Mouse (Mus musculus) hindbrain, embryonic 14.5 days (tissue): ENCODE results near the gene Prx. TPM values are rescaled to one million over a fixed set of nuclear protein-coding genes. Genes with fewer than 3 reads are reported as not detected.

Experiments
- ATAC-seq: fragments of 200-750 bp; cut with Nextera tagmentation; 2 replicates; pipeline ENCODE4 v1.8.0; 2017; ENCODE audit warnings: moderate number of reproducible peaks, mild to moderate bottlenecking, moderate TSS enrichment, moderate library complexity; ENCODE audit not compliant: low FRiP score
- DNase-seq: peaks from one replicate; pipeline ENCODE4 v3.0.0-alpha.2; 2015; ENCODE audit warnings: low spot score
- H3K27ac ChIP-seq: fragments of 300-500 bp; sonication (generic); 2 replicates; pipeline ENCODE4 v1.5.1; 2014; ENCODE audit warnings: mild to moderate bottlenecking, moderate library complexity
- H3K27me3 ChIP-seq: fragments of 300-500 bp; sonication (generic); 2 replicates; pipeline ENCODE4 v1.6.1; 2014; ENCODE audit warnings: mild to moderate bottlenecking, low read length, mixed read lengths; ENCODE audit not compliant: control insufficient read depth, insufficient read depth
- H3K36me3 ChIP-seq: fragments of 300-500 bp; sonication (generic); replicated peaks from 2 replicates; pipeline ENCODE4 v1.6.1; 2014; ENCODE audit not compliant: control insufficient read depth, insufficient read depth
- H3K4me1 ChIP-seq: fragments of 300-500 bp; sonication (generic); replicated peaks from 2 replicates; pipeline ENCODE4 v1.6.1; 2014; ENCODE audit warnings: antibody characterized with exemption, low read length, mixed read lengths; ENCODE audit not compliant: control insufficient read depth, insufficient read depth
- H3K4me2 ChIP-seq: fragments of 300-500 bp; sonication (generic); replicated peaks from 2 replicates; pipeline ENCODE4 v1.6.1; 2014; ENCODE audit warnings: mild to moderate bottlenecking, moderate library complexity
- H3K4me3 ChIP-seq: fragments of 300-500 bp; sonication (generic); replicated peaks from 2 replicates; pipeline ENCODE4 v1.5.1; 2014; ENCODE audit warnings: mild to moderate bottlenecking, low read length
- H3K9ac ChIP-seq: fragments of 300-500 bp; sonication (generic); 2 replicates; pipeline ENCODE4 v1.6.1; 2014
- H3K9me3 ChIP-seq: fragments of 300-500 bp; sonication (generic); 2 replicates; pipeline ENCODE4 v1.6.1; 2016; ENCODE audit warnings: low read length; ENCODE audit not compliant: control insufficient read depth
- WGBS: fragments of 180-500 bp; shearing (Covaris S2); extraction: QIAGEN DNeasy Blood & Tissue Kit; methylation state at CpG from one replicate; pipeline ENCODE4 v1.1.7; 2014; 5-methylcytosine and 5-hydroxymethylcytosine counted together
- polyA plus RNA-seq: library from polyadenylated mRNA; unstranded; fragments of >200 nt; fragmentation: Nextera tagmentation; extraction: Ambion mirVana; gene quantifications from 2 replicates; pipeline ENCODE4 v1.2.1, GENCODE M21; 2014

The Prx gene
- polyA plus RNA-seq, 1 experiment from 2014 or later: 0.50 TPM

- H3K4me3 ChIP-seq: no peak overlapping the region
- peaks cover 50% of the 10 kb centered on the region for H3K36me3 ChIP-seq
- no peaks in the 10 kb centered on the region for H3K9me3 ChIP-seq
- no peak overlapping the region for H3K4me2 ChIP-seq
- no peak overlapping the region for H3K9ac ChIP-seq
- H3K27me3 ChIP-seq: no peaks in the 10 kb centered on the region
- DNase-seq (no peak), ATAC-seq (no peak)
- WGBS: 84% methylated on average over 2 of the region's 2 CpGs
- H3K4me1 ChIP-seq: peaks cover 10% of the 10 kb centered on the region
- H3K27ac ChIP-seq: no peak overlapping the region
These were observed 41.4 kb downstream of the Prx start for GRCm38 (mm10) chr7:27540521-27540920.

- Histone ChIP-seq H3K9ac (no peak overlapping the region), H3K27me3 (no peaks in the 10 kb centered on the region), H3K4me3 (no peak overlapping the region), H3K36me3 (peaks cover 46% of the 10 kb centered on the region), H3K9me3 (no peaks in the 10 kb centered on the region), H3K4me2 (no peak overlapping the region), H3K27ac (no peak overlapping the region), H3K4me1 (peaks cover 10% of the 10 kb centered on the region)
- ATAC-seq (no peak; the same call in none of the 2 replicates), DNase-seq (no peak)
- 93% methylated on average over 6 of the region's 6 CpGs for WGBS
These were observed 41.8 kb downstream of the Prx start for GRCm38 (mm10) chr7:27540935-27541334.

- peak overlapping the region; percentile 67 for H3K4me3 ChIP-seq
- WGBS: 59% methylated on average over 16 of the region's 16 CpGs
These were observed 42.3 kb downstream of the Prx start for GRCm38 (mm10) chr7:27541431-27541830.

GRCm38 (mm10) chr7:27541922-27542321, 42.8 kb downstream of the Prx start:
- H3K27ac ChIP-seq: no peak overlapping the region
- ATAC-seq: no peak
- peak overlapping the region; percentile 96 for H3K4me2 ChIP-seq
- 67% methylated on average over 5 of the region's 5 CpGs for WGBS
- peak overlapping the region; percentile 82 for H3K9ac ChIP-seq
- H3K4me1 ChIP-seq: peaks cover 10% of the 10 kb centered on the region
- no peaks in the 10 kb centered on the region for H3K27me3 ChIP-seq
- H3K36me3 ChIP-seq: peaks cover 36% of the 10 kb centered on the region
- H3K9me3 ChIP-seq: no peaks in the 10 kb centered on the region
- peak overlapping the region; percentile 67 for H3K4me3 ChIP-seq
- no peak for DNase-seq

More at GRCm38 (mm10) chr7:27541431-27541830, 42.3 kb downstream of the Prx start:
- peak overlapping the region; percentile 96 for H3K4me2 ChIP-seq
- DNase-seq: peak; percentile 63
- peaks cover 10% of the 10 kb centered on the region for H3K4me1 ChIP-seq
- ATAC-seq: peak; percentile 43
- H3K9ac ChIP-seq: peak overlapping the region; percentile 82
- no peaks in the 10 kb centered on the region for H3K27me3 ChIP-seq
- H3K27ac ChIP-seq: no peak overlapping the region
- H3K9me3 ChIP-seq: no peaks in the 10 kb centered on the region
- peaks cover 41% of the 10 kb centered on the region for H3K36me3 ChIP-seq

GRCm38 (mm10) chr7:27542392-27543033, 43.4 kb downstream of the Prx start:
- H3K27ac ChIP-seq: peak overlapping the region; percentile 59
- no peaks in the 10 kb centered on the region for H3K27me3 ChIP-seq
- peak; percentile 94 for ATAC-seq
- peak overlapping the region; percentile 96 for H3K4me2 ChIP-seq
- peak; percentile 83 for DNase-seq
- H3K4me3 ChIP-seq: peak overlapping the region; percentile 67
- H3K4me1 ChIP-seq: peaks cover 10% of the 10 kb centered on the region
- no peaks in the 10 kb centered on the region for H3K9me3 ChIP-seq
- H3K36me3 ChIP-seq: peaks cover 30% of the 10 kb centered on the region
- WGBS: 3% methylated on average over 30 of the region's 30 CpGs
- peak overlapping the region; percentile 82 for H3K9ac ChIP-seq

- Histone ChIP-seq H3K4me2 (peak overlapping the region; percentile 96), H3K4me3 (peak overlapping the region; percentile 67), H3K27ac (peak overlapping the region; percentile 59), H3K27me3 (no peaks in the 10 kb centered on the region), H3K4me1 (peaks cover 10% of the 10 kb centered on the region), H3K9me3 (no peaks in the 10 kb centered on the region), H3K9ac (peak overlapping the region; percentile 82), H3K36me3 (peaks cover 25% of the 10 kb centered on the region)
- WGBS: 47% methylated on average over 6 of the region's 6 CpGs
- no peak for ATAC-seq
- DNase-seq: no peak
These were observed 43.9 kb downstream of the Prx start for GRCm38 (mm10) chr7:27543065-27543464.

- Histone ChIP-seq H3K4me1 (peaks cover 10% of the 10 kb centered on the region), H3K4me3 (no peak overlapping the region), H3K27ac (no peak overlapping the region), H3K27me3 (no peaks in the 10 kb centered on the region), H3K9ac (no peak overlapping the region), H3K36me3 (peaks cover 17% of the 10 kb centered on the region), H3K9me3 (no peaks in the 10 kb centered on the region), H3K4me2 (no peak overlapping the region)
- ATAC-seq: no peak
- WGBS: 93% methylated on average over 4 of the region's 4 CpGs
- DNase-seq: no peak
These were observed 44.7 kb downstream of the Prx start for GRCm38 (mm10) chr7:27543851-27544250.

GRCm38 (mm10) chr7:27544675-27545370, 45.7 kb downstream of the Prx start:
- no peak for ATAC-seq
- Histone ChIP-seq H3K4me3 (no peak overlapping the region), H3K27ac (no peak overlapping the region), H3K27me3 (no peaks in the 10 kb centered on the region), H3K9ac (0 out of 2 replicates have a peak overlapping the region, but pooled peaks have one; percentile 8), H3K4me1 (peaks cover 10% of the 10 kb centered on the region), H3K4me2 (no peak overlapping the region), H3K36me3 (peaks cover 8% of the 10 kb centered on the region), H3K9me3 (no peaks in the 10 kb centered on the region)
- no peak for DNase-seq
- WGBS: 88% methylated on average over 12 of the region's 12 CpGs

- no peak for DNase-seq
- Histone ChIP-seq H3K27me3 (no peaks in the 10 kb centered on the region), H3K4me3 (no peak overlapping the region), H3K4me1 (peaks cover 17% of the 10 kb centered on the region), H3K4me2 (no peak overlapping the region), H3K27ac (no peak overlapping the region), H3K9me3 (no peaks in the 10 kb centered on the region), H3K9ac (no peak overlapping the region), H3K36me3 (no peaks in the 10 kb centered on the region)
- ATAC-seq: no peak
- WGBS: 83% methylated on average over 6 of the region's 6 CpGs
These were observed 50.5 kb downstream of the Prx start for GRCm38 (mm10) chr7:27549597-27549996.
